8 mouse cellular contexts compared by ENCODE assay signal in genomic region chr3:90603623-90604022, GRCm38 (mm10). TPM values are rescaled to one million over a fixed set of nuclear protein-coding genes. Genes with fewer than 3 reads are reported as not detected.
DNase-seq lines count a peak whose midpoint lies in the region; ATAC-seq and TF ChIP-seq lines count a peak whose summit lies in the region.

Gene S100a4 (plus strand): TSS chr3:90603771.

- no peaks in the 10 kb centered on the region for H3K36me3 ChIP-seq in spleen, adult 2 months (ENCODE audit: control insufficient read depth, insufficient read depth, low read length)
- no peaks in the 10 kb centered on the region for H3K36me3 ChIP-seq in myocyte (ENCODE audit: control insufficient read depth, insufficient read depth)

- no peak for TF ChIP-seq POLR2A in spleen, adult 2 months (IDR thresholded peaks at IDR 0.05; ENCODE audit: low read depth, low read length)
- peak; percentile 68 for TF ChIP-seq POLR2A in myocyte (IDR thresholded peaks at IDR 0.05; ENCODE audit: insufficient read length, low read depth)

- ATAC-seq in granulocyte monocyte progenitor cell, adult 5-6 weeks (replicated peaks; ENCODE audit: poor library complexity, severe bottlenecking): peak; percentile 62

- H3K27me3 ChIP-seq in spleen, adult 2 months (ENCODE audit: control insufficient read depth, insufficient read depth, low read length): no peaks in the 10 kb centered on the region
- H3K27me3 ChIP-seq in myocyte (ENCODE audit: control insufficient read depth, insufficient read depth, insufficient read length): no peaks in the 10 kb centered on the region

- H3K79me2 ChIP-seq in myocyte (ENCODE audit: control insufficient read depth, insufficient read depth): peaks cover 31% of the 10 kb centered on the region

- 0 out of 2 replicates have a peak within 1 kb of the TSS, but pooled peaks have one; percentile 1 for H3K4me3 ChIP-seq in spleen, adult 2 months (ENCODE audit: extremely low read depth, insufficient read depth, insufficient read length)
- peak within 1 kb of the TSS; percentile 41 for H3K4me3 ChIP-seq in myocyte

- H3K4me1 ChIP-seq in spleen, adult 2 months (ENCODE audit: control insufficient read depth, insufficient read depth, insufficient read length): peaks cover 5% of the 10 kb centered on the region; the same call in 1 of the 2 replicates

- H3K27ac ChIP-seq in spleen, adult 2 months (ENCODE audit: insufficient read depth, low read length): no peak within 1 kb of the TSS

- 10% methylated on average over 3 of the region's 3 CpGs for WGBS in spleen, adult 2 months

- TF ChIP-seq CTCF in spleen, adult 2 months (IDR thresholded peaks at IDR 0.05; ENCODE audit: extremely low read depth, insufficient read depth, insufficient read length, insufficient replicate concordance): no peak

- H3ac ChIP-seq in myocyte (ENCODE audit: control insufficient read depth, insufficient read length): peak within 1 kb of the TSS; percentile 2

- H3K4me2 ChIP-seq in myocyte (ENCODE audit: low read depth): peak within 1 kb of the TSS; percentile 97

- peak; percentile 41 for DNase-seq in embryo, embryonic 11 days
- no peak for DNase-seq in embryo, embryonic 10.5 days (ENCODE audit: low spot score)
- peak in 1 of 2 experiments; percentile 26 for DNase-seq in spleen, adult 2 months (ENCODE audit: low read depth in 1 of 2, low spot score in 2 of 2)
- DNase-seq in spleen, postnatal 14 days (ENCODE audit: low spot score in 2 of 2): no peak
- no peak for DNase-seq in frontal cortex, postnatal 36 days (ENCODE audit: low spot score in 2 of 2)
- DNase-seq in cerebellum, postnatal 14 days: no peak

TF ChIP-seq in myocyte, 11 proteins besides CTCF, POLR2A, EP300 and RAD21:
- TF ChIP-seq USF1 (IDR thresholded peaks at IDR 0.05; ENCODE audit: low read depth) (no peak), POLR2AphosphoS2 (IDR thresholded peaks at IDR 0.05; ENCODE audit: insufficient read length, low read depth) (peak; percentile 71)

RNA-seq across cellular contexts. Expression of gene S100a4, which starts in this region (rescaled TPM):
- polyA plus RNA-seq in spleen, adult 2 months (2012; rRNA removed): 43.5 and 68.3 TPM in 2 replicates
- total RNA-seq in granulocyte monocyte progenitor cell, adult 5-6 weeks (2014; fragmentation: Nextera tagmentation): 20.4 and 46.6 TPM in 2 replicates
- 21.0 and 41.8 TPM in 2 replicates for total RNA-seq in granulocyte monocyte progenitor cell, adult 5-6 weeks (2017)
- polyA plus RNA-seq in myocyte (2012; fragmentation: generic; extraction: Trizol): 3,627 TPM

Comparison
In these comparisons a context has a peak if more than half of its experiments do, and no peak if none do; other contexts are left out.
1. RNA of gene S100a4 (polyA plus RNA-seq): 3,627 TPM in myocyte (single experiment); 43.5 to 68.3 TPM in spleen, adult 2 months; every median in the first group is over 10 times any median in the second.